Mouse (Mus musculus) neutrophil, adult 5-6 weeks (primary cell): ENCODE results near the gene Gpbp1. TPM values are rescaled to one million over a fixed set of nuclear protein-coding genes. Genes with fewer than 3 reads are reported as not detected.

Experiments
- ATAC-seq: fragments of 151-379, 151-347 bp; 2 replicates; pipeline ENCODE4 v1.8.0; 2017; ENCODE audit warnings: mild to moderate bottlenecking, moderate TSS enrichment; ENCODE audit not compliant: insufficient number of reproducible peaks, poor library complexity, low FRiP score, severe bottlenecking; ENCODE audit errors: extremely low read depth
- total RNA-seq: library from RNA; stranded (forward); fragments of 200-1000 nt; gene quantifications from 2 replicates; pipeline ENCODE4 v1.2.3, GENCODE M21; 2017

The Gpbp1 gene
- total RNA-seq, result 245 and 281 TPM in 2 replicates

- peak; percentile 95 for ATAC-seq
These were observed at the start of gene Gpbp1 for GRCm38 (mm10) chr13:111489802-111490723. Gene Gpbp1 (minus strand): TSS chr13:111490111.

- no peak for ATAC-seq
These were observed 47.8 kb upstream of the Gpbp1 start for GRCm38 (mm10) chr13:111537718-111538117.

GRCm38 (mm10) chr13:111536207-111536887 lies 46.4 kb upstream of the Gpbp1 start:
- ATAC-seq, result no peak

- ATAC-seq, result no peak
These were observed 44.2 kb upstream of the Gpbp1 start for GRCm38 (mm10) chr13:111534131-111534530.

- peak; percentile 48; the same call in 1 of the 2 replicates for ATAC-seq
These were observed 42.5 kb upstream of the Gpbp1 start for GRCm38 (mm10) chr13:111532178-111532948.

- ATAC-seq, result no peak
These were observed 41.8 kb upstream of the Gpbp1 start for GRCm38 (mm10) chr13:111531701-111532100.

GRCm38 (mm10) chr13:111524277-111524676 lies 34.4 kb upstream of the Gpbp1 start:
- no peak for ATAC-seq

- ATAC-seq, result no peak
These were observed 32.4 kb upstream of the Gpbp1 start for GRCm38 (mm10) chr13:111522336-111522735.

GRCm38 (mm10) chr13:111520456-111520855 lies 30.5 kb upstream of the Gpbp1 start:
- no peak for ATAC-seq

GRCm38 (mm10) chr13:111518332-111518731 lies 28.4 kb upstream of the Gpbp1 start:
- ATAC-seq, result no peak

GRCm38 (mm10) chr13:111516385-111517150 lies 26.7 kb upstream of the Gpbp1 start:
- no peak for ATAC-seq

- no peak for ATAC-seq
These were observed 19.5 kb upstream of the Gpbp1 start for GRCm38 (mm10) chr13:111509385-111509784.

- peak; percentile 69; the same call in 1 of the 2 replicates for ATAC-seq
These were observed 18.7 kb upstream of the Gpbp1 start for GRCm38 (mm10) chr13:111508645-111509044.

- no peak for ATAC-seq
These were observed 4.6 kb upstream of the Gpbp1 start for GRCm38 (mm10) chr13:111494330-111495029.

- ATAC-seq, result no peak
These were observed 1.3 kb upstream of the Gpbp1 start for GRCm38 (mm10) chr13:111491046-111491756.

GRCm38 (mm10) chr13:111489502-111489801 lies 459 bp downstream of the Gpbp1 start:
- ATAC-seq, result no peak

- ATAC-seq, result no peak
These were observed 1.0 kb downstream of the Gpbp1 start for GRCm38 (mm10) chr13:111488651-111489501.
